Mouse (Mus musculus): Measurements from ENCODE around the gene Gm6034. TPM values are rescaled to one million over a fixed set of nuclear protein-coding genes. Genes with fewer than 3 reads are reported as not detected.

Gm6034 gene
- total and polyA plus RNA-seq, 3 experiments = 0.42 to 2.1 (median 1.1) TPM

DNA sequence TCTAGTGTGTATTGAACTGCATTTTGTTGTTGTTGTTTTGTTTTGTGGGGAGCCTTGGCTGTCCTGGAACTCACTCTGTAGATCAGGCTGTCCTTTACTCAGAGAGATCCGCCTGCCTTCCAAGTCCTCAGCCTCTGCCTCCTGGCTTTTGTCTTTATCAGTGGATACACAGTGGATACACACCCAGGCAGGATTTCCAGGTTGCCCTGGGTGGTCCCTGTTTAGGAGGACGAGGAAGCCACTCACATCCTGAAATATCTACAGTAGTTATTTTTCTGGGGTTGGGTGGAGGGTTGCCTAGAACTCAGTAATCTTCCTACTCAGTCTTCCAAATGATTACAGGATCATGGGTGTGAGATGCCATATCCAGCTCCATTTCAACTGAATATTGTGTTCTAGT lies 23.8 kb upstream of the Gm6034 start:
- Histone ChIP-seq H3K27me3 (replicated peaks) (no peaks in the 10 kb centered on the region), H3K79me2 (replicated peaks; ENCODE audit: control insufficient read depth, extremely low read depth, insufficient read depth, poor library complexity, severe bottlenecking) (peaks cover 42% of the 10 kb centered on the region), H3K9ac (ENCODE audit: insufficient read depth, low read depth) (no peak overlapping the region), H3K9me3 (replicated peaks; ENCODE audit: low read length) (no peaks in the 10 kb centered on the region), H3K27ac (ENCODE audit: insufficient read depth, low read depth) (no peak overlapping the region), H3K4me3 (replicated peaks in 1 of 3; ENCODE audit: low read depth in 2 of 3, low read length in 2 of 3, poor library complexity in 1 of 3) (peak overlapping the region in 1 of 3 experiments; percentile 2), H3K4me2 (ENCODE audit: insufficient read depth, low read depth, poor library complexity, severe bottlenecking) (no peak overlapping the region), H3K4me1 (ENCODE audit: control insufficient read depth in 1 of 2, insufficient read depth in 2 of 2) (peaks cover 30 to 68% of the 10 kb centered on the region in 2 experiments), H3K36me3 (replicated peaks in 1 of 2; ENCODE audit: control insufficient read depth in 1 of 2, insufficient read depth in 1 of 2, low read length in 1 of 2) (peaks cover 0 to 36% of the 10 kb centered on the region in 2 experiments)
- in situ Hi-C loops (cut with MboI; ENCODE audit: low pct_ligation_motif_present, low pct_unique_long_range_greater_than_20kb, low sequenced_read_pairs) = no loop called here
- DNase-seq (ENCODE audit: extremely low read depth) = no peak
- dilution Hi-C loops (cut with MboI; ENCODE audit: extremely low pct_ligation_motif_present, extremely low pct_unique_long_range_greater_than_20kb, low sequenced_read_pairs) = no loop called here
- TF ChIP-seq KAT2A (IDR thresholded peaks at IDR 0.05; ENCODE audit: insufficient replicate concordance, low read length) (no peak), JUND (conservative IDR thresholded peaks at IDR 0.05; ENCODE audit: low read depth, low read length) (no peak), MAFK (IDR thresholded peaks at IDR 0.05; ENCODE audit: insufficient replicate concordance, low read length) (no peak)

DNA sequence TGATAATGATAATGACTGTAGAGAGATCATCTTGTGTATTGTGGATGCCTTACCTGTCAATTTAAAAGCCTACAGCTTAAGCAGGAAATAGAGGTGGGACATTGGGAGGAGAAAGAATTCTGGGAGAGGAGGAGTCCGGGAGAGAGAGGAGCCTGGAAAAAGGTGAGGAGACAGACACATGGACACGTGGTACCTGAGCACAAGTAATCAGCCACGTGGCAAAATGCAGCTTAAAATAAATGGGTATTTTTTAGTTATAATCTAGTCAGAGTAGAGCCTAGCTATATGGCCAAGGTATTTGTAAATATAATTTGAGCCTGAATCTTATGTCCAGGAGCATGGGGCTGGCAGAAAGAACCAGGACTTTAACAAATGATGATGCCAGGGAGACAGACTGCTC lies 23.2 kb upstream of the Gm6034 start:
- H3K36me3 ChIP-seq (replicated peaks in 1 of 2; ENCODE audit: control insufficient read depth in 1 of 2, insufficient read depth in 1 of 2, low read length in 1 of 2) = peaks cover 0 to 36% of the 10 kb centered on the region in 2 experiments
- no peaks in the 10 kb centered on the region for H3K9me3 ChIP-seq (replicated peaks; ENCODE audit: low read length)
- in situ Hi-C loops (cut with MboI; ENCODE audit: low pct_ligation_motif_present, low pct_unique_long_range_greater_than_20kb, low sequenced_read_pairs) (no loop called here), dilution Hi-C loops (cut with MboI; ENCODE audit: extremely low pct_ligation_motif_present, extremely low pct_unique_long_range_greater_than_20kb, low sequenced_read_pairs) (no loop called here)
- no peak for DNase-seq (ENCODE audit: extremely low read depth)
- H3K4me1 ChIP-seq (ENCODE audit: control insufficient read depth in 1 of 2, insufficient read depth in 2 of 2) = peaks cover 25 to 67% of the 10 kb centered on the region in 2 experiments
- H3K27ac ChIP-seq (ENCODE audit: insufficient read depth, low read depth) = peak overlapping the region; percentile 77
- peak overlapping the region; percentile 37 to 65 (median 42) for H3K4me3 ChIP-seq (replicated peaks in 1 of 3; ENCODE audit: low read depth in 2 of 3, low read length in 2 of 3, poor library complexity in 1 of 3)
- peak overlapping the region; percentile 76 for H3K4me2 ChIP-seq (ENCODE audit: insufficient read depth, low read depth, poor library complexity, severe bottlenecking)
- H3K27me3 ChIP-seq (replicated peaks) = no peaks in the 10 kb centered on the region
- peak overlapping the region; percentile 29 for H3K9ac ChIP-seq (ENCODE audit: insufficient read depth, low read depth)
- peaks cover 42% of the 10 kb centered on the region for H3K79me2 ChIP-seq (replicated peaks; ENCODE audit: control insufficient read depth, extremely low read depth, insufficient read depth, poor library complexity, severe bottlenecking)
- TF ChIP-seq BHLHE40 (IDR thresholded peaks at IDR 0.05; ENCODE audit: low read depth, low read length) (0 out of 2 replicates have a peak, but pooled peaks have one; percentile 17), MAX (IDR thresholded peaks at IDR 0.05; ENCODE audit: low read length) (peak; percentile 89), MXI1 (IDR thresholded peaks at IDR 0.05; ENCODE audit: low read depth, low read length) (peak; percentile 73; the same call in 1 of the 2 replicates), NELFE (IDR thresholded peaks at IDR 0.05; ENCODE audit: low read depth, low read length) (no peak), MYC (IDR thresholded peaks at IDR 0.05; ENCODE audit: low read depth, low read length) (peak; percentile 97), PAX5 (IDR thresholded peaks at IDR 0.05; ENCODE audit: low read length) (no peak)

DNA sequence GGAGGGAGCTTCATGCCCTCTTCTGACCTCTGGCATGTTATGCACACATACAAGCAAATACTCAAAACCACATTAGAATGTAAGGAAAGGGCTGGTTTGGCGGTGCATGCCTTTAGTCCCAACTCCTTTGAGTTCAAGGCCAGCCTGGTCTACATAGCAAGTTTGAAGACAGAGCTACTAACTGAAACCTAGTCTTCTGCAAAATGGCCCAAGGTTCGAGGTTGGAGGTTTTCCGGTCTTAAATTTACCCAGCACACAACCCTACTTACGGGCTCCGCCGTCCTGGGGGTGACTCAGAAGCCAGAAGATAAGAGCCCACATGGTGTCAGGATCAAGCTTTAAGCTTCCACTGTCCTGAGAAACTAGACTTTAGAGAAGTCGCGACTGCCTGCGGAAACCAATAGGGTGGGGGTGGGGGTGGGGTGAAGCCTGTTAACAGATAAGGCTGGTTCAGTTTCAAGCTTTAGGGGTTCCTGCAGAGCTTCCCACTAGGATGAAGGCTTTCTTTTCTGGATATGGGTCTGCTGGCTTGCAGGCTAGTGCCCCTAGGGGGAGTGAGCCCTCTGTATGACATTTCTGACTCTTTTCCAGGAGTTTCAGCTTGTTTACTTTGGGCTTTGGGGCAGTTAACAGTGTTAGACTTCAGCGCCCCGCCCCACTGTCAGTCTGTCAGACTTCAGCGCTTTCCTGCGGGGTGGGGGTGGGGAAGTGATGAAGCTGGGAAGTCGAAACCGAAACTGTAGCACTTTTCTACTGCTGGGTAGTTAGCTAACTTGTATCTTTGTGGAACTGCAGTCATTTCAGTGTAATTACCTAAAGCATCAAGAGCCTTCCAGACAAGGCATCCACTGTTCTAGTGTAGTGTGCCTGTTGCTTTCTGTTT lies 22.3 kb upstream of the Gm6034 start, which contains the start of gene H2-T24:
H2-T24 (minus strand) TSS at position 370 of the 883 bp plus-strand sequence.
- dilution Hi-C loops (cut with MboI; ENCODE audit: extremely low pct_ligation_motif_present, extremely low pct_unique_long_range_greater_than_20kb, low sequenced_read_pairs) = no loop called here
- peak; percentile 71 for DNase-seq (ENCODE audit: extremely low read depth)
- no peaks in the 10 kb centered on the region for H3K27me3 ChIP-seq (replicated peaks)
- in situ Hi-C loops (cut with MboI; ENCODE audit: low pct_ligation_motif_present, low pct_unique_long_range_greater_than_20kb, low sequenced_read_pairs) = no loop called here
- peak within 1 kb of the TSS; percentile 37 to 65 (median 42) for H3K4me3 ChIP-seq (replicated peaks in 1 of 3; ENCODE audit: low read depth in 2 of 3, low read length in 2 of 3, poor library complexity in 1 of 3)
- peaks cover 4% of the 10 kb centered on the region for H3K9me3 ChIP-seq (replicated peaks; ENCODE audit: low read length)
- peaks cover 21 to 57% of the 10 kb centered on the region in 2 experiments for H3K4me1 ChIP-seq (ENCODE audit: control insufficient read depth in 1 of 2, insufficient read depth in 2 of 2)
- H3K27ac ChIP-seq (ENCODE audit: insufficient read depth, low read depth) = peak within 1 kb of the TSS; percentile 94
- H3K36me3 ChIP-seq (replicated peaks in 1 of 2; ENCODE audit: control insufficient read depth in 1 of 2, insufficient read depth in 1 of 2, low read length in 1 of 2) = peaks cover 2 to 43% of the 10 kb centered on the region in 2 experiments
- H3K4me2 ChIP-seq (ENCODE audit: insufficient read depth, low read depth, poor library complexity, severe bottlenecking) = peak within 1 kb of the TSS; percentile 76
- TF ChIP-seq SMC3 (IDR thresholded peaks at IDR 0.05; ENCODE audit: low read depth, low read length) (no peak), CHD1 (IDR thresholded peaks at IDR 0.05; ENCODE audit: low read depth, low read length) (0 out of 2 replicates have a peak, but pooled peaks have one; percentile 9), MXI1 (IDR thresholded peaks at IDR 0.05; ENCODE audit: low read depth, low read length) (peak; percentile 67), E2F4 (IDR thresholded peaks at IDR 0.05; ENCODE audit: insufficient replicate concordance, low read depth, low read length) (peak; percentile 16; the same call in 1 of the 2 replicates), CTCF (conservative IDR thresholded peaks at IDR 0.05 in 1 of 2, IDR thresholded peaks at IDR 0.05 in 1 of 2; ENCODE audit: low read depth in 2 of 2, low read length in 2 of 2) (0 out of 4 replicates have a peak, but pooled peaks of 1 of the 2 experiments have one; percentile 13), MEF2A (IDR thresholded peaks at IDR 0.05; ENCODE audit: borderline replicate concordance, low read depth, low read length) (no peak; the same call in 1 of the 2 replicates), SIN3A (IDR thresholded peaks at IDR 0.05; ENCODE audit: low read length) (peak; percentile 45; the same call in 1 of the 2 replicates), TCF12 (IDR thresholded peaks at IDR 0.05; ENCODE audit: low read depth, low read length) (no peak), MAZ (IDR thresholded peaks at IDR 0.05; ENCODE audit: low read depth, low read length) (peak; percentile 71; the same call in 1 of the 2 replicates), IRF4 (IDR thresholded peaks at IDR 0.05; ENCODE audit: low read depth, low read length) (peak; percentile 67), CHD2 (IDR thresholded peaks at IDR 0.05; ENCODE audit: low read length) (peak; percentile 78), MYC (IDR thresholded peaks at IDR 0.05; ENCODE audit: low read depth, low read length) (peak; percentile 13; the same call in 1 of the 2 replicates), POLR2A (IDR thresholded peaks at IDR 0.05; ENCODE audit: low read depth, low read length) (peak; percentile 44), RCOR1 (conservative IDR thresholded peaks at IDR 0.05; ENCODE audit: low read depth, low read length) (0 out of 2 replicates have a peak, but pooled peaks have one; percentile 24), EP300 (IDR thresholded peaks at IDR 0.05; ENCODE audit: low read length) (peak; percentile 49; the same call in 1 of the 2 replicates)
- peak within 1 kb of the TSS; percentile 29 for H3K9ac ChIP-seq (ENCODE audit: insufficient read depth, low read depth)
- peaks cover 47% of the 10 kb centered on the region for H3K79me2 ChIP-seq (replicated peaks; ENCODE audit: control insufficient read depth, extremely low read depth, insufficient read depth, poor library complexity, severe bottlenecking)
